Mouse (Mus musculus) embryo, embryonic 11 days (tissue): Measurements from ENCODE around the gene Chdh.

Experiments
- DNase-seq: peaks from one replicate; pipeline ENCODE4 v3.0.0-alpha.2; 2015

Chdh gene

GRCm38 (mm10) chr14:30015008-30015407 is 6.2 kb downstream of the Chdh start:
- DNase-seq, result no peak

GRCm38 (mm10) chr14:30016666-30017065 is 7.8 kb downstream of the Chdh start:
- no peak for DNase-seq

GRCm38 (mm10) chr14:30017794-30018462 is 9.1 kb downstream of the Chdh start:
- no peak for DNase-seq

- DNase-seq, result no peak
These were observed 9.6 kb downstream of the Chdh start for GRCm38 (mm10) chr14:30018463-30018801.

- DNase-seq, result no peak
These were observed 10.0 kb downstream of the Chdh start for GRCm38 (mm10) chr14:30018846-30019245.

- DNase-seq, result no peak
These were observed 10.6 kb downstream of the Chdh start for GRCm38 (mm10) chr14:30019375-30019774.

GRCm38 (mm10) chr14:30019792-30020575 is 11.2 kb downstream of the Chdh start:
- DNase-seq, result no peak

GRCm38 (mm10) chr14:30022471-30022870 is 13.6 kb downstream of the Chdh start:
- no peak for DNase-seq

GRCm38 (mm10) chr14:30024387-30024786 is 15.6 kb downstream of the Chdh start:
- no peak for DNase-seq

GRCm38 (mm10) chr14:30027378-30027777 is 18.6 kb downstream of the Chdh start:
- no peak for DNase-seq

GRCm38 (mm10) chr14:30033405-30033804 is 24.6 kb downstream of the Chdh start:
- no peak for DNase-seq

- no peak for DNase-seq
These were observed 29.6 kb downstream of the Chdh start for GRCm38 (mm10) chr14:30038431-30038830.

- no peak for DNase-seq
These were observed 30.6 kb downstream of the Chdh start for GRCm38 (mm10) chr14:30039413-30039812.

GRCm38 (mm10) chr14:30041836-30042235 is 33.0 kb downstream of the Chdh start:
- DNase-seq, result no peak

GRCm38 (mm10) chr14:30043356-30043940 is 34.6 kb downstream of the Chdh start:
- DNase-seq, result no peak

GRCm38 (mm10) chr14:30045239-30045638 is 36.4 kb downstream of the Chdh start:
- no peak for DNase-seq

- DNase-seq, result no peak
These were observed 36.9 kb downstream of the Chdh start for GRCm38 (mm10) chr14:30045704-30046220.

GRCm38 (mm10) chr14:30046976-30047375 is 38.2 kb downstream of the Chdh start:
- no peak for DNase-seq

- no peak for DNase-seq
These were observed 39.2 kb downstream of the Chdh start for GRCm38 (mm10) chr14:30048049-30048448.

- DNase-seq, result no peak
These were observed 41.5 kb downstream of the Chdh start for GRCm38 (mm10) chr14:30050280-30050679.

- DNase-seq, result no peak
These were observed 46.1 kb downstream of the Chdh start for GRCm38 (mm10) chr14:30054922-30055321.

- DNase-seq, result no peak
These were observed 47.4 kb downstream of the Chdh start for GRCm38 (mm10) chr14:30056031-30056766.

GRCm38 (mm10) chr14:30064864-30065263 is 56.0 kb downstream of the Chdh start:
- no peak for DNase-seq
